8 mouse cellular contexts compared by ENCODE assay signal in genomic region chr9:44598899-44599495, GRCm38 (mm10). TPM values are rescaled to one million over a fixed set of nuclear protein-coding genes. Genes with fewer than 3 reads are reported as not detected.
DNase-seq lines count a peak whose midpoint lies in the region; ATAC-seq and TF ChIP-seq lines count a peak whose summit lies in the region.

No protein-coding gene starts in this region.

- TF ChIP-seq POLR2A in heart, adult 2 months (IDR thresholded peaks at IDR 0.05; ENCODE audit: insufficient read depth, low read depth, low read length): no peak
- no peak for TF ChIP-seq POLR2A in bone marrow, adult 2 months (IDR thresholded peaks at IDR 0.05; ENCODE audit: borderline replicate concordance, control insufficient read depth, low read depth, low read length)
- peak; percentile 9 for TF ChIP-seq POLR2A in kidney, adult 2 months (IDR thresholded peaks at IDR 0.05; ENCODE audit: low read depth, low read length)

- H3K79me2 ChIP-seq in heart, adult 2 months (replicated peaks; ENCODE audit: control insufficient read depth, insufficient read depth, low read length): no peaks in the 10 kb centered on the region

- no peaks in the 10 kb centered on the region for H3K9me3 ChIP-seq in forebrain, embryonic 10.5 days
- H3K9me3 ChIP-seq in lung, postnatal 0 days (ENCODE audit: low read length): no peaks in the 10 kb centered on the region

- H3K4me3 ChIP-seq in heart, adult 2 months: peak overlapping the region; percentile 13; the same call in 1 of the 2 replicates
- no peak overlapping the region for H3K4me3 ChIP-seq in bone marrow, adult 2 months (replicated peaks; ENCODE audit: control insufficient read depth, low read depth, low read length)
- peak overlapping the region; percentile 43 for H3K4me3 ChIP-seq in forebrain, embryonic 10.5 days
- H3K4me3 ChIP-seq in kidney, adult 2 months (ENCODE audit: insufficient read depth, low read depth, low read length): peak overlapping the region; percentile 6; the same call in 1 of the 2 replicates
- no peak overlapping the region for H3K4me3 ChIP-seq in lung, postnatal 0 days (ENCODE audit: low read depth, low read length)

- H3K27me3 ChIP-seq in heart, adult 2 months (ENCODE audit: control insufficient read depth, insufficient read depth, low read length): no peaks in the 10 kb centered on the region
- H3K27me3 ChIP-seq in forebrain, embryonic 10.5 days (ENCODE audit: poor library complexity, severe bottlenecking): peaks cover 8% of the 10 kb centered on the region
- H3K27me3 ChIP-seq in kidney, adult 2 months (replicated peaks; ENCODE audit: control insufficient read depth, insufficient read depth, low read length): no peaks in the 10 kb centered on the region
- no peaks in the 10 kb centered on the region for H3K27me3 ChIP-seq in lung, postnatal 0 days (replicated peaks; ENCODE audit: insufficient read depth, low read length)

- no peak overlapping the region for H3K27ac ChIP-seq in heart, adult 2 months
- H3K27ac ChIP-seq in bone marrow, adult 2 months (ENCODE audit: control insufficient read depth, insufficient read depth, low read depth, low read length, poor library complexity): 0 out of 2 replicates have a peak overlapping the region, but pooled peaks have one; percentile 12
- H3K27ac ChIP-seq in forebrain, embryonic 10.5 days: peak overlapping the region; percentile 76
- H3K27ac ChIP-seq in kidney, adult 2 months (ENCODE audit: insufficient read depth, low read depth, low read length): peak overlapping the region; percentile 83
- no peak overlapping the region for H3K27ac ChIP-seq in lung, postnatal 0 days (ENCODE audit: low read length)

- intact Hi-C loops in heart, adult 2 months (cut with DNase I): no loop called here

- H3K36me3 ChIP-seq in heart, adult 2 months (ENCODE audit: control insufficient read depth, insufficient read depth, low read length): peaks cover 3% of the 10 kb centered on the region
- H3K36me3 ChIP-seq in forebrain, embryonic 10.5 days (replicated peaks): 0 out of 2 replicates have a peak, but pooled peaks cover 4% of the 10 kb centered on the region
- H3K36me3 ChIP-seq in kidney, adult 2 months (ENCODE audit: control insufficient read depth, insufficient read depth, low read length): no peaks in the 10 kb centered on the region
- H3K36me3 ChIP-seq in lung, postnatal 0 days (ENCODE audit: insufficient read depth, low read length): no peaks in the 10 kb centered on the region

- peak; percentile 37 for ATAC-seq in lung, postnatal 0 days

- TF ChIP-seq CTCF in heart, adult 2 months (IDR thresholded peaks at IDR 0.05): no peak
- no peak for TF ChIP-seq CTCF in bone marrow, adult 2 months (IDR thresholded peaks at IDR 0.05; ENCODE audit: control insufficient read depth, insufficient read depth, low read length)
- TF ChIP-seq CTCF in kidney, adult 2 months (conservative IDR thresholded peaks at IDR 0.05; ENCODE audit: insufficient read depth, insufficient read length, low read depth, low read length): no peak
- TF ChIP-seq CTCF in lung, postnatal 0 days (IDR thresholded peaks at IDR 0.05): peak; percentile 13; the same call in 1 of the 2 replicates

- H3K4me1 ChIP-seq in heart, adult 2 months (ENCODE audit: control insufficient read depth, insufficient read depth, low read length): peaks cover 6% of the 10 kb centered on the region
- H3K4me1 ChIP-seq in bone marrow, adult 2 months (ENCODE audit: control insufficient read depth, insufficient read depth, low read length): no peaks in the 10 kb centered on the region; the same call in 1 of the 2 replicates
- peaks cover 40% of the 10 kb centered on the region for H3K4me1 ChIP-seq in forebrain, embryonic 10.5 days
- peaks cover 31% of the 10 kb centered on the region for H3K4me1 ChIP-seq in kidney, adult 2 months (ENCODE audit: control insufficient read depth, insufficient read depth, low read length)
- H3K4me1 ChIP-seq in lung, postnatal 0 days (ENCODE audit: insufficient read depth, low read depth, low read length): peaks cover 12% of the 10 kb centered on the region; the same call in 1 of the 2 replicates

- H3K4me2 ChIP-seq in lung, postnatal 0 days (replicated peaks; ENCODE audit: low read depth, low read length): peak overlapping the region; percentile 43

- TF ChIP-seq EP300 in heart, adult 2 months (IDR thresholded peaks at IDR 0.05; ENCODE audit: insufficient read depth, low read depth, low read length): no peak
- TF ChIP-seq EP300 in lung, postnatal 0 days (IDR thresholded peaks at IDR 0.05): no peak

- 11% methylated on average over 18 of the region's 18 CpGs for WGBS in heart, adult 2 months
- 67% methylated on average over 18 of the region's 18 CpGs for WGBS in bone marrow, adult 2 months
- 3% methylated on average over 18 of the region's 18 CpGs for WGBS in forebrain, embryonic 10.5 days
- 13% methylated on average over 18 of the region's 18 CpGs for WGBS in kidney, adult 2 months
- WGBS in lung, postnatal 0 days: 7% methylated on average over 18 of the region's 18 CpGs

- H3K9ac ChIP-seq in heart, adult 2 months (ENCODE audit: low read depth, low read length): peak overlapping the region; percentile 26
- H3K9ac ChIP-seq in lung, postnatal 0 days (replicated peaks; ENCODE audit: low read depth): no peak overlapping the region

- peak; percentile 25 to 32 for DNase-seq in heart, adult 2 months
- DNase-seq in heart, adult 8-10 months (ENCODE audit: low spot score): no peak
- peak; percentile 70 for DNase-seq in forebrain, embryonic 10.5 days (ENCODE audit: extremely low spot score, low spot score)
- peak; percentile 74 for DNase-seq in kidney, adult 2 months
- DNase-seq in lung, postnatal 0 days (ENCODE audit: low spot score): peak; percentile 53
- peak; percentile 48 for DNase-seq in testis, postnatal 10 days (ENCODE audit: low spot score)
- DNase-seq in gastrocnemius, adult 18-20 months (ENCODE audit: low spot score): no peak

RNA-seq across cellular contexts. Expression of gene Ddx6, which starts 5.7 kb away (rescaled TPM):
- total RNA-seq in heart, adult 2 months (2021): 10 to 100 TPM; 75.6 to 88.4 TPM
- 14.3 and 26.7 TPM in 2 replicates for polyA plus RNA-seq in heart, adult 2 months (2012; rRNA removed)
- total RNA-seq in heart, adult 8-10 months (2022): 10 to 100 TPM; 78.5 to 93.2 (median 88.8) TPM
- polyA plus RNA-seq in bone marrow, adult 2 months (2011; ENCODE audit: insufficient read depth, insufficient read length, low replicate concordance, missing spikeins): 38.4 and 48.4 TPM in 2 replicates
- 20.3 and 21.0 TPM in 2 replicates for polyA plus RNA-seq in forebrain, embryonic 10.5 days (2016; fragmentation: Nextera tagmentation; extraction: Ambion mirVana)
- polyA plus RNA-seq in kidney, adult 2 months (2012; rRNA removed): 18.1 and 20.8 TPM in 2 replicates
- polyA plus RNA-seq in lung, postnatal 0 days (2015; fragmentation: Nextera tagmentation; extraction: Ambion mirVana): 13.9 and 18.3 TPM in 2 replicates
- 10 to 100 TPM; 68.4 to 69.8 TPM for total RNA-seq in gastrocnemius, adult 18-20 months (2021)

RNA-seq across cellular contexts. Expression of gene Cxcr5, which starts 37.3 kb away (rescaled TPM):
- total RNA-seq in heart, adult 2 months (2021): under 1 TPM; 0.41 to 0.42 TPM
- 0.59 and 1.7 TPM in 2 replicates for polyA plus RNA-seq in heart, adult 2 months (2012; rRNA removed)
- under 1 TPM in 3 of 4 experiments, not detected in 1; 0.11 to 0.72 (median 0.14) TPM for total RNA-seq in heart, adult 8-10 months (2022)
- polyA plus RNA-seq in bone marrow, adult 2 months (2011; ENCODE audit: insufficient read depth, insufficient read length, low replicate concordance, missing spikeins): 0.61 and 13.4 TPM in 2 replicates
- 0.05 TPM in 1 of 2 replicates, not detected in the other for polyA plus RNA-seq in forebrain, embryonic 10.5 days (2016; fragmentation: Nextera tagmentation; extraction: Ambion mirVana)
- polyA plus RNA-seq in kidney, adult 2 months (2012; rRNA removed): 0.20 and 4.0 TPM in 2 replicates
- 0.17 TPM in 2 replicates for polyA plus RNA-seq in lung, postnatal 0 days (2015; fragmentation: Nextera tagmentation; extraction: Ambion mirVana)
- total RNA-seq in gastrocnemius, adult 18-20 months (2021): not detected

Comparison
In these comparisons a context has a peak if more than half of its experiments do, and no peak if none do; other contexts are left out.
1. DNase-seq: peak in heart, adult 2 months (2 of 2), forebrain, embryonic 10.5 days (single experiment), kidney, adult 2 months (single experiment), lung, postnatal 0 days (single experiment) and testis, postnatal 10 days (single experiment); none in heart, adult 8-10 months (single experiment) and gastrocnemius, adult 18-20 months (single experiment).
2. H3K27ac ChIP-seq: peak in bone marrow, adult 2 months (single experiment), forebrain, embryonic 10.5 days (single experiment) and kidney, adult 2 months (single experiment); none in heart, adult 2 months (single experiment) and lung, postnatal 0 days (single experiment).
3. H3K4me3 ChIP-seq: peak in heart, adult 2 months (single experiment), forebrain, embryonic 10.5 days (single experiment) and kidney, adult 2 months (single experiment); none in bone marrow, adult 2 months (single experiment) and lung, postnatal 0 days (single experiment).